Mouse (Mus musculus) intestine, embryonic 16.5 days (tissue): ENCODE data around the gene Cypt15. TPM values are rescaled to one million over a fixed set of nuclear protein-coding genes. Genes with fewer than 3 reads are reported as not detected.
"Not testable (repeated sequence)": the region's sequence is repeated elsewhere in the genome, so short reads cannot be mapped to it uniquely, and the experiment has no call there.

Source experiments
- ATAC-seq: fragments of 200-750 bp; cut with Nextera tagmentation; 2 replicates; pipeline ENCODE4 v1.8.0; 2017; ENCODE audit warnings: moderate TSS enrichment, moderate library complexity
- H3K27ac ChIP-seq: fragments of 300-500 bp; sonication (generic); 2 replicates; pipeline ENCODE4 v1.5.1; 2014; ENCODE audit warnings: mild to moderate bottlenecking, low read length
- H3K27me3 ChIP-seq: fragments of 300-500 bp; sonication (generic); replicated peaks from 2 replicates; pipeline ENCODE4 v1.6.1; 2014; ENCODE audit warnings: low read length, control low read depth, mixed read lengths; ENCODE audit not compliant: control insufficient read depth, insufficient read depth
- H3K36me3 ChIP-seq: fragments of 300-500 bp; sonication (generic); 2 replicates; pipeline ENCODE4 v1.6.1; 2014; ENCODE audit warnings: low read length, control low read depth; ENCODE audit not compliant: control insufficient read depth, insufficient read depth
- H3K4me1 ChIP-seq: fragments of 300-500 bp; sonication (generic); 2 replicates; pipeline ENCODE4 v1.6.1; 2014; ENCODE audit warnings: low read length, control low read depth, mixed read lengths; ENCODE audit not compliant: control insufficient read depth, insufficient read depth
- H3K4me2 ChIP-seq: fragments of 300-500 bp; sonication (generic); 2 replicates; pipeline ENCODE4 v1.6.1; 2014; ENCODE audit warnings: low read depth, low read length, control low read depth
- H3K4me3 ChIP-seq: fragments of 300-500 bp; sonication (generic); 2 replicates; pipeline ENCODE4 v1.5.1; 2014; ENCODE audit warnings: mild to moderate bottlenecking, low read length
- H3K9ac ChIP-seq: fragments of 300-500 bp; sonication (generic); 2 replicates; pipeline ENCODE4 v1.6.1; 2014; ENCODE audit warnings: low read depth, low read length
- H3K9me3 ChIP-seq: fragments of 300-500 bp; sonication (generic); 2 replicates; pipeline ENCODE4 v1.6.1; 2016; ENCODE audit warnings: low read length, control low read depth; ENCODE audit not compliant: control insufficient read depth
- WGBS: fragments of 180-500 bp; shearing (Covaris S2); extraction: QIAGEN DNeasy Blood & Tissue Kit; methylation state at CpG from one replicate; pipeline ENCODE4 v1.1.7; 2014; 5-methylcytosine and 5-hydroxymethylcytosine counted together
- polyA plus RNA-seq: library from polyadenylated mRNA; unstranded; fragments of >200 nt; fragmentation: Nextera tagmentation; extraction: Ambion mirVana; gene quantifications from 2 replicates; pipeline ENCODE4 v1.2.1, GENCODE M21; 2015

Gene Cypt15
- not detected in 2 replicates for polyA plus RNA-seq

DNA sequence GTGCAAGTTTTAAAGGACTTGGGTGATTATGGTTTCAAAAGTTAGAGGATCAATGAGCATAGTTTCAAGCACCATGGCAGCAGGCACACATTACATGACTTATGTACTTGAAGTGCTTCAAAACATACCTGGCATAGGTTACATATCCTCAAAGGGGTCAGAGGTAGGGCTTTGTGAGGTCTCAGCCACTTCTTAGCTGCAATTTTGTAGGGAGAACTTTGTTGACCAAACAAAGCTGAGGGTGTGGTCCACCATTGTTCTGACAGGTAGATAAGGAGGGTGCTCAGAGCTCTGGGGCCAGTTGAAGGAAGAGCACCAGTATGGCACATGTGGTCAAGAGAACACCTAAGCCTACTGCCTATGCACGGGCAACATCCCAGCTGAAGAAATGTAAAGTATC is at the start of gene Cypt15:
Gene Cypt15 (plus strand): TSS at position 301 of the 400 bp plus-strand sequence.
- not testable (repeated sequence) for H3K9me3 ChIP-seq, H3K4me3 ChIP-seq, H3K4me1 ChIP-seq, ATAC-seq, H3K27ac ChIP-seq, H3K27me3 ChIP-seq, H3K36me3 ChIP-seq, H3K4me2 ChIP-seq, H3K9ac ChIP-seq
- 80% methylated on average over 1 of the region's 1 CpGs for WGBS

DNA sequence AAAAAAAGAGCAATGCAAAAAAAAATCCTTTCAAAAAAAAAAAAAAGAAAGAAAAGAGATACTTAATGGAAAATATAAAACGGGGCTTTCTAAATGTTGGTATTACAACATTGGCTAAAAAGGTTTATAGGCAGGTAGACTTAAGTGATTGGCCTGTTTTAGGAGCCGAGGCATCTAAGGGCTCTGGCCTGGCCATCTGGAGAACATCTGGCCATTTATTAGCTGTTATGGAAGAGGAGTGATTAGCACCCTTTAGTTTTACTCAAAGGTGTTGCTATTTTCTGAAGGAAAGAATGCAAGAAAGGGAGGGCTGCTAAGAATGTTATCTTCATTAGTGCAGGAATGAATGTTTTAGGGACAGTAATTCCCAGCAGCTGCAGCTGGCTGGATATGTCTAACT is 24.9 kb downstream of the Cypt15 start:
- H3K27me3 ChIP-seq = no peaks in the 10 kb centered on the region
- H3K9me3 ChIP-seq = no peaks in the 10 kb centered on the region
- H3K4me1 ChIP-seq = no peaks in the 10 kb centered on the region
- ATAC-seq = no peak
- H3K9ac ChIP-seq = no peak overlapping the region
- 70% methylated on average over 2 of the region's 2 CpGs for WGBS
- no peak overlapping the region for H3K27ac ChIP-seq
- no peak overlapping the region for H3K4me3 ChIP-seq
- no peaks in the 10 kb centered on the region for H3K36me3 ChIP-seq
- H3K4me2 ChIP-seq = no peak overlapping the region

DNA sequence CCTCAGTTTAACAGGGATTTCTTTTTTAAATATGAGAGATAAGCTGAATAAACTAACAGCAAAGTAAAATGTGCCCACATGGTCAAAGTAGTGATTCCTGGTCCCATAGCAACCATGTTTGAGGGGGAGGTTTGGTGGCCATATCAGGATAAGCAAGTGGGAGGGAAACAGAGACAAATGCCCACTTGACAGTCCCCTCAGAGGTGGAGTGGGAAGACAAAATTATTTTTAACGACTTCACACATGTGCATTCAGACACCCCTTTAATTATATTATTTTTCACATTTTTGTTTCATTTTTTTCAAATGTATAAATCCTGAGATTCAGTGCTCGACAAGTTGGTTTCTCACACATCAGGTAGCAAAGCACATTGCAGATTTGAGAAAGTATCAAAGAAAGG is 32.8 kb downstream of the Cypt15 start:
- H3K27ac ChIP-seq = no peak overlapping the region
- H3K4me2 ChIP-seq = no peak overlapping the region
- no peak overlapping the region for H3K9ac ChIP-seq
- no peaks in the 10 kb centered on the region for H3K27me3 ChIP-seq
- no peaks in the 10 kb centered on the region for H3K9me3 ChIP-seq
- no peaks in the 10 kb centered on the region for H3K4me1 ChIP-seq
- WGBS = 64% methylated on average over 2 of the region's 2 CpGs
- ATAC-seq = no peak
- H3K4me3 ChIP-seq = no peak overlapping the region
- no peaks in the 10 kb centered on the region for H3K36me3 ChIP-seq

DNA sequence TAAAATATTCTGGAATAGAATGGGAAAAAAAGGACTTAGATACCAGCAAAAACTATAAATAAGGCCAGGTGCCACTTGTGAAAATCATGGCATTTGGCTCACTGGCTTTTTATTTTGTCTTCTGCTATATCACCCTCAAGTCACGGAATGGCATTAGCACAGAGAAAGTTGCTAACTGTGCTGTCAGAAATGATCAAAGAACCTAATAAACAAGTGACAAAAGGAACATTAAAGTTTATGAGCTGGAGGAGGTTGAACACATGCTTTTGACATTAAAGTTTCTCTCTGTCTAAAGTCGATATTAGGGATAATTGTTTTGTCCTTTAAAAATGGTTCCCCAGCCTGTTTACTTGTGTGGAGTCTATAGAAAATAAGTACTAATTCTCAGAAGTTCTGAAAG is 37.7 kb downstream of the Cypt15 start:
- no peak for ATAC-seq
- no peak overlapping the region for H3K27ac ChIP-seq
- H3K4me3 ChIP-seq = no peak overlapping the region
- H3K9me3 ChIP-seq = no peaks in the 10 kb centered on the region
- H3K36me3 ChIP-seq = no peaks in the 10 kb centered on the region
- H3K4me1 ChIP-seq = no peaks in the 10 kb centered on the region
- no peaks in the 10 kb centered on the region for H3K27me3 ChIP-seq
- 52% methylated on average over 2 of the region's 2 CpGs for WGBS
- H3K9ac ChIP-seq = no peak overlapping the region
- no peak overlapping the region for H3K4me2 ChIP-seq
